Mouse (Mus musculus): ENCODE measurements around the gene Ank3.

Gene Ank3

GRCm38 (mm10) chr10:69536372-69537075 is 138.0 kb downstream of the Ank3 start:
- in situ Hi-C loops (cut with MboI), result no loop called here

GRCm38 (mm10) chr10:69538236-69538635 is 139.7 kb downstream of the Ank3 start:
- in situ Hi-C loops (cut with MboI), result no loop called here

GRCm38 (mm10) chr10:69542439-69542838 is 143.9 kb downstream of the Ank3 start:
- in situ Hi-C loops (cut with MboI), result no loop called here

GRCm38 (mm10) chr10:69543876-69544620 is 145.5 kb downstream of the Ank3 start:
- in situ Hi-C loops (cut with MboI), result no loop called here

- in situ Hi-C loops (cut with MboI), result no loop called here
These were observed 146.1 kb downstream of the Ank3 start for GRCm38 (mm10) chr10:69544653-69545052.

GRCm38 (mm10) chr10:69545936-69546335 is 147.4 kb downstream of the Ank3 start:
- in situ Hi-C loops (cut with MboI), result no loop called here

- in situ Hi-C loops (cut with MboI), result no loop called here
These were observed 148.1 kb downstream of the Ank3 start for GRCm38 (mm10) chr10:69546643-69547042.

- in situ Hi-C loops (cut with MboI), result no loop called here
These were observed 150.2 kb downstream of the Ank3 start for GRCm38 (mm10) chr10:69548771-69549170.

- in situ Hi-C loops (cut with MboI), result no loop called here
These were observed 150.6 kb downstream of the Ank3 start for GRCm38 (mm10) chr10:69549221-69549620.

- in situ Hi-C loops (cut with MboI), result no loop called here
These were observed 152.3 kb downstream of the Ank3 start for GRCm38 (mm10) chr10:69550824-69551223.

- in situ Hi-C loops (cut with MboI), result no loop called here
These were observed 154.5 kb downstream of the Ank3 start for GRCm38 (mm10) chr10:69553091-69553490.

- in situ Hi-C loops (cut with MboI), result no loop called here
These were observed 157.0 kb downstream of the Ank3 start for GRCm38 (mm10) chr10:69555592-69555991.

GRCm38 (mm10) chr10:69556278-69556677 is 157.7 kb downstream of the Ank3 start:
- in situ Hi-C loops (cut with MboI), result no loop called here

- in situ Hi-C loops (cut with MboI), result no loop called here
These were observed 161.7 kb downstream of the Ank3 start for GRCm38 (mm10) chr10:69560237-69560636.

- in situ Hi-C loops (cut with MboI), result no loop called here
These were observed 164.4 kb downstream of the Ank3 start for GRCm38 (mm10) chr10:69562931-69563330.

- in situ Hi-C loops (cut with MboI), result no loop called here
These were observed 166.5 kb downstream of the Ank3 start for GRCm38 (mm10) chr10:69565052-69565451.

GRCm38 (mm10) chr10:69568976-69569375 is 170.4 kb downstream of the Ank3 start:
- in situ Hi-C loops (cut with MboI), result no loop called here

- in situ Hi-C loops (cut with MboI), result no loop called here
These were observed 171.2 kb downstream of the Ank3 start for GRCm38 (mm10) chr10:69569740-69570139.

GRCm38 (mm10) chr10:69570466-69571288 is 172.1 kb downstream of the Ank3 start:
- in situ Hi-C loops (cut with MboI), result no loop called here

- in situ Hi-C loops (cut with MboI), result no loop called here
These were observed 172.8 kb downstream of the Ank3 start for GRCm38 (mm10) chr10:69571422-69571821.

- in situ Hi-C loops (cut with MboI), result no loop called here
These were observed 173.4 kb downstream of the Ank3 start for GRCm38 (mm10) chr10:69571972-69572371.

GRCm38 (mm10) chr10:69573054-69573453 is 174.5 kb downstream of the Ank3 start:
- in situ Hi-C loops (cut with MboI), result no loop called here
